In genomic region chr3:109021720-109022516, GRCm38 (mm10) we compare ENCODE assay signal across 38 mouse cellular contexts. TPM values are rescaled to one million over a fixed set of nuclear protein-coding genes. Genes with fewer than 3 reads are reported as not detected.
A peak's percentile ranks its signal among the peaks of the same experiment; 100 is the strongest.
DNase-seq lines count a peak whose midpoint lies in the region; TF ChIP-seq lines count a peak whose summit lies in the region.
"Had no signal": no experiment of that assay in that cellular context is flagged by ENCODE, and none has a peak within 500 bp of the region (broad histone marks: within the 10 kb centered on the region; RNA-seq: fewer than 3 reads in every experiment).

No protein-coding gene starts in this region.

- H3K79me2 ChIP-seq in MEL (ENCODE audit: control insufficient read depth, insufficient read depth, low read length, poor library complexity) = no peaks in the 10 kb centered on the region; the same call in 1 of the 2 replicates

- H3K4me1 ChIP-seq in heart, embryonic 10.5 days = 0 out of 2 replicates have a peak, but pooled peaks cover 5% of the 10 kb centered on the region
- peaks cover 2 to 3% of the 10 kb centered on the region in 2 experiments for H3K4me1 ChIP-seq in MEL (ENCODE audit: control insufficient read depth in 1 of 2, insufficient read depth in 2 of 2, low read length in 2 of 2)

- H3K36me3 ChIP-seq in heart, embryonic 10.5 days = no peaks in the 10 kb centered on the region
- H3K36me3 ChIP-seq in MEL (ENCODE audit: control insufficient read depth in 1 of 2, insufficient read depth in 2 of 2, low read length in 2 of 2) = peaks cover 0 to 9% of the 10 kb centered on the region in 2 experiments; a peak in 2 of 4 replicates
- H3K36me3 ChIP-seq: midbrain, embryonic 12.5 days; neural tube, embryonic 12.5 days had no signal

- TF ChIP-seq EP300 in MEL (IDR thresholded peaks at IDR 0.05; ENCODE audit: low read depth in 1 of 2, low read length in 2 of 2) = peak; percentile 53 to 57; a peak in 3 of 4 replicates

- DNase-seq in gastrocnemius, adult 2 months = peak; percentile 37
- DNase-seq in gastrocnemius, postnatal 36 days = no peak
- peak; percentile 42 for DNase-seq in heart, adult 8-10 months (ENCODE audit: low spot score)
- DNase-seq in heart, embryonic 10.5 days (ENCODE audit: low spot score) = no peak
- DNase-seq in MEL (ENCODE audit: low read depth, low spot score) = peak; percentile 53
- peak; percentile 37 for DNase-seq in lung, postnatal 36 days
- DNase-seq in left cerebral cortex, adult 11 months (ENCODE audit: low spot score) = no peak
- DNase-seq: adrenal gland, postnatal 25 days; cerebellum, adult 11-12 months; cerebellum, postnatal 10 days; kidney, adult 9 months; kidney, postnatal 10 days; layer of hippocampus, adult 9-11 months; right cerebral cortex, postnatal 4 days; thymus, postnatal 4 days had no signal

- no peaks in the 10 kb centered on the region for H3K9me3 ChIP-seq in heart, embryonic 10.5 days
- no peaks in the 10 kb centered on the region for H3K9me3 ChIP-seq in MEL (replicated peaks; ENCODE audit: insufficient read depth, low read length)
- H3K9me3 ChIP-seq: limb, embryonic 13.5 days; megakaryocyte, embryonic 14.5 days; midbrain, embryonic 12.5 days; neural tube, embryonic 12.5 days had no signal

- no peak for TF ChIP-seq POLR2A in MEL (IDR thresholded peaks at IDR 0.05; ENCODE audit: control insufficient read depth in 1 of 2, insufficient read depth in 1 of 2, low read depth in 1 of 2, low read length in 2 of 2, poor library complexity in 1 of 2)

- no peaks in the 10 kb centered on the region for H3K27me3 ChIP-seq in heart, embryonic 10.5 days (ENCODE audit: insufficient read depth, poor library complexity, severe bottlenecking)
- H3K27me3 ChIP-seq in MEL (ENCODE audit: control insufficient read depth in 1 of 2, insufficient read depth in 2 of 2, low read length in 2 of 2) = no peaks in the 10 kb centered on the region
- H3K27me3 ChIP-seq: limb, embryonic 13.5 days; megakaryocyte, embryonic 14.5 days; midbrain, embryonic 12.5 days; neural tube, embryonic 12.5 days had no signal

- H3K9ac ChIP-seq in MEL (ENCODE audit: control insufficient read depth, low read depth, low read length, poor library complexity, severe bottlenecking) = no peak overlapping the region
- H3K9ac ChIP-seq: hindbrain, embryonic 14.5 days; limb, embryonic 13.5 days; midbrain, embryonic 12.5 days; neural tube, embryonic 12.5 days had no signal

- intact Hi-C loops in gastrocnemius, adult 2 months (cut with DNase I) = no loop called here
- intact Hi-C loops in gastrocnemius, postnatal 36 days (cut with DNase I) = no loop called here

- H3K27ac ChIP-seq in gastrocnemius, adult 2 months = peak overlapping the region; percentile 84
- no peak overlapping the region for H3K27ac ChIP-seq in heart, embryonic 10.5 days
- no peak overlapping the region; the same call in 1 of the 2 replicates for H3K27ac ChIP-seq in MEL (ENCODE audit: control insufficient read depth, low read depth, low read length)
- H3K27ac ChIP-seq: hindbrain, embryonic 14.5 days; left cerebral cortex, adult 2 months; limb, embryonic 13.5 days; midbrain, embryonic 12.5 days; neural tube, embryonic 12.5 days had no signal

- WGBS in heart, embryonic 10.5 days = 89% methylated on average over 6 of the region's 6 CpGs

- no peak for TF ChIP-seq CTCF in gastrocnemius, adult 2 months (IDR thresholded peaks at IDR 0.05)
- TF ChIP-seq CTCF in MEL (IDR thresholded peaks at IDR 0.05 in 2 of 3, conservative IDR thresholded peaks at IDR 0.05 in 1 of 3; ENCODE audit: control insufficient read depth in 1 of 3, insufficient read depth in 1 of 3, low read depth in 2 of 3, low read length in 3 of 3, poor library complexity in 1 of 3, severe bottlenecking in 1 of 3) = no peak

- no peak for TF ChIP-seq RAD21 in MEL (IDR thresholded peaks at IDR 0.05; ENCODE audit: low read depth, low read length)

- peak overlapping the region; percentile 26; the same call in 1 of the 2 replicates for H3K4me3 ChIP-seq in gastrocnemius, adult 2 months
- no peak overlapping the region for H3K4me3 ChIP-seq in heart, embryonic 10.5 days
- H3K4me3 ChIP-seq in MEL (ENCODE audit: control insufficient read depth in 1 of 2, insufficient read depth in 1 of 2, low read depth in 2 of 2, low read length in 2 of 2) = no peak overlapping the region
- H3K4me3 ChIP-seq: erythroblast, embryonic 14.5 days; left cerebral cortex, adult 2 months; limb, embryonic 13.5 days; megakaryocyte, embryonic 14.5 days; midbrain, embryonic 12.5 days; myocyte; neural tube, embryonic 12.5 days had no signal

TF ChIP-seq in MEL, 35 proteins besides CTCF, POLR2A, EP300 and RAD21:
- TF ChIP-seq ZNF384 (IDR thresholded peaks at IDR 0.05; ENCODE audit: low read depth, low read length) (peak; percentile 82), ZC3H11A (IDR thresholded peaks at IDR 0.05; ENCODE audit: low read depth, low read length) (no peak), ETS1 (IDR thresholded peaks at IDR 0.05; ENCODE audit: low read depth, low read length) (no peak), POLR2AphosphoS5 (IDR thresholded peaks at IDR 0.05; ENCODE audit: borderline replicate concordance, low read depth, low read length) (no peak), MAZ (IDR thresholded peaks at IDR 0.05; ENCODE audit: low read depth, low read length) (no peak), MYB (IDR thresholded peaks at IDR 0.05; ENCODE audit: low read depth, low read length) (peak; percentile 56; the same call in 1 of the 2 replicates)

RNA-seq across cellular contexts. Expression of gene Fam102b, which starts 5.5 kb away (rescaled TPM):
- total RNA-seq in gastrocnemius, adult 2 months (2021) = 1 to 10 TPM; 6.2 to 8.0 TPM
- total RNA-seq in gastrocnemius, postnatal 36 days (2021) = 1 to 10 TPM; 6.1 to 7.0 TPM
- total RNA-seq in heart, adult 8-10 months (2022) = 10 to 100 TPM in 3 of 4 experiments, 1 to 10 TPM in 1; 8.0 to 11.7 (median 11.0) TPM
- 4.6 and 5.6 TPM in 2 replicates for polyA plus RNA-seq in heart, embryonic 10.5 days (2016; fragmentation: Nextera tagmentation; extraction: Ambion mirVana)
- total RNA-seq in MEL (2012; rRNA removed) = 13.0 and 14.1 TPM in 2 replicates
- 10 to 100 TPM; 10.4 to 26.9 TPM for polyA plus RNA-seq in MEL (2012; ENCODE audit: insufficient read depth in 1 of 2, insufficient read length in 2 of 2, low read depth in 1 of 2, low replicate concordance in 2 of 2, missing spikeins in 1 of 2)
- polyA plus RNA-seq: erythroblast, embryonic 14.5 days had no signal

RNA-seq across cellular contexts. Expression of gene Slc25a54, which starts 58.4 kb away (rescaled TPM):
- total RNA-seq in gastrocnemius, adult 2 months (2021) = not detected
- total RNA-seq in gastrocnemius, postnatal 36 days (2021) = not detected
- total RNA-seq in heart, adult 8-10 months (2022) = not detected
- not detected in 2 replicates for polyA plus RNA-seq in heart, embryonic 10.5 days (2016; fragmentation: Nextera tagmentation; extraction: Ambion mirVana)
- not detected in 2 replicates for total RNA-seq in MEL (2012; rRNA removed)
- polyA plus RNA-seq in MEL (2012; ENCODE audit: insufficient read depth in 1 of 2, insufficient read length in 2 of 2, low read depth in 1 of 2, low replicate concordance in 2 of 2, missing spikeins in 1 of 2) = not detected
- total RNA-seq: adrenal gland, adult 18-20 months; adrenal gland, postnatal 25 days; hematopoietic stem cell, adult 5-6 weeks; left cerebral cortex, adult 2 months; left cerebral cortex, postnatal 25 days; midbrain, postnatal 0 days had no signal
- polyA plus RNA-seq: cortical plate, adult 2 months; embryonic facial prominence, embryonic 14.5 days; erythroblast, embryonic 14.5 days; forebrain, embryonic 11.5 days; forebrain, embryonic 16.5 days; heart, embryonic 16.5 days; hindbrain, embryonic 14.5 days; intestine, postnatal 0 days; large intestine, adult 2 months; limb, embryonic 13.5 days; liver, embryonic 11.5 days; liver, embryonic 16.5 days; lung, embryonic 16.5 days; midbrain, embryonic 12.5 days; neural tube, embryonic 12.5 days; thymus, postnatal 0 days had no signal

Comparison
In these comparisons a context has a peak if more than half of its experiments do, and no peak if none do; other contexts are left out.
1. DNase-seq: peak in gastrocnemius, adult 2 months (single experiment), heart, adult 8-10 months (single experiment), MEL (single experiment) and lung, postnatal 36 days (single experiment); none in gastrocnemius, postnatal 36 days (0 of 2), heart, embryonic 10.5 days (single experiment) and left cerebral cortex, adult 11 months (single experiment).